Mouse (Mus musculus) heart, embryonic 15.5 days (tissue): ENCODE data around the gene Acads. TPM values are rescaled to one million over a fixed set of nuclear protein-coding genes. Genes with fewer than 3 reads are reported as not detected.
"Not testable (repeated sequence)": the region's sequence is repeated elsewhere in the genome, so short reads cannot be mapped to it uniquely, and the experiment has no call there.

Source experiments
- ATAC-seq: fragments of 200-750 bp; cut with Nextera tagmentation; replicated peaks from 2 replicates; pipeline ENCODE4 v1.8.0; 2017; ENCODE audit warnings: low read depth, moderate TSS enrichment; ENCODE audit not compliant: insufficient number of reproducible peaks, insufficient read depth, low FRiP score
- H3K27ac ChIP-seq: fragments of 300-500 bp; sonication (generic); 2 replicates; pipeline ENCODE4 v1.5.1; 2015; ENCODE audit warnings: mild to moderate bottlenecking, inconsistent platforms
- H3K27me3 ChIP-seq: fragments of 300-500 bp; sonication (generic); 2 replicates; pipeline ENCODE4 v1.6.1; 2015; ENCODE audit warnings: inconsistent platforms
- H3K36me3 ChIP-seq: fragments of 300-500 bp; sonication (generic); 2 replicates; pipeline ENCODE4 v1.6.1; 2015; ENCODE audit warnings: mild to moderate bottlenecking, inconsistent platforms
- H3K4me1 ChIP-seq: fragments of 300-500 bp; sonication (generic); replicated peaks from 2 replicates; pipeline ENCODE4 v1.6.1; 2015; ENCODE audit warnings: inconsistent platforms
- H3K4me2 ChIP-seq: fragments of 300-500 bp; sonication (generic); 2 replicates; pipeline ENCODE4 v1.6.1; 2015; ENCODE audit warnings: inconsistent platforms, mild to moderate bottlenecking, moderate library complexity
- H3K4me3 ChIP-seq: fragments of 300-500 bp; sonication (generic); 2 replicates; pipeline ENCODE4 v1.5.1; 2015; ENCODE audit warnings: mild to moderate bottlenecking, inconsistent platforms
- H3K9ac ChIP-seq: fragments of 300-500 bp; sonication (generic); 2 replicates; pipeline ENCODE4 v1.6.1; 2015; ENCODE audit warnings: mild to moderate bottlenecking, inconsistent platforms
- H3K9me3 ChIP-seq: fragments of 300-500 bp; sonication (generic); replicated peaks from 2 replicates; pipeline ENCODE4 v1.6.1; 2016; ENCODE audit warnings: inconsistent platforms
- WGBS: fragments of 180-500 bp; shearing (Covaris S2); methylation state at CpG from one replicate; pipeline ENCODE4 v1.1.7; 2015; ENCODE audit warnings: mixed read lengths; 5-methylcytosine and 5-hydroxymethylcytosine counted together
- polyA plus RNA-seq: library from polyadenylated mRNA; unstranded; fragments of >200 nt; fragmentation: Nextera tagmentation; extraction: Ambion mirVana; gene quantifications from 2 replicates; pipeline ENCODE4 v1.2.1, GENCODE M21; 2015

Gene Acads
- polyA plus RNA-seq, 1 experiment from 2014 or later: 123 TPM

- H3K4me1 ChIP-seq: 0 out of 2 replicates have a peak, but pooled peaks cover under 1% of the 10 kb centered on the region
- H3K9ac ChIP-seq: no peak overlapping the region
- 91% methylated on average over 12 of the region's 12 CpGs for WGBS
- H3K4me3 ChIP-seq: no peak overlapping the region
- no peak overlapping the region for H3K27ac ChIP-seq
- peaks cover 47% of the 10 kb centered on the region for H3K36me3 ChIP-seq
- H3K27me3 ChIP-seq: no peaks in the 10 kb centered on the region
- no peak overlapping the region for H3K4me2 ChIP-seq
- no peak for ATAC-seq
- H3K9me3 ChIP-seq: no peaks in the 10 kb centered on the region
Observed at GRCm38 (mm10) chr5:115113244-115113643, 5.9 kb downstream of the Acads start.

- Histone ChIP-seq H3K4me1 (no peaks in the 10 kb centered on the region), H3K27me3 (no peaks in the 10 kb centered on the region), H3K27ac (no peak overlapping the region), H3K9me3 (no peaks in the 10 kb centered on the region), H3K36me3 (peaks cover 44% of the 10 kb centered on the region), H3K4me2 (no peak overlapping the region), H3K4me3 (no peak overlapping the region), H3K9ac (no peak overlapping the region)
- no peak for ATAC-seq
- 85% methylated on average over 6 of the region's 8 CpGs for WGBS
Observed at GRCm38 (mm10) chr5:115111156-115111555, 8.0 kb downstream of the Acads start.

GRCm38 (mm10) chr5:115103253-115103652, 15.9 kb downstream of the Acads start:
- not testable (repeated sequence) for H3K27me3 ChIP-seq, H3K9ac ChIP-seq, H3K4me1 ChIP-seq, H3K27ac ChIP-seq, ATAC-seq, H3K4me2 ChIP-seq, H3K9me3 ChIP-seq, H3K4me3 ChIP-seq
- H3K36me3 ChIP-seq: peaks cover 23% of the 10 kb centered on the region
- 95% methylated on average over 23 of the region's 23 CpGs for WGBS

GRCm38 (mm10) chr5:115102231-115102630, 16.9 kb downstream of the Acads start:
- 82% methylated on average over 2 of the region's 2 CpGs for WGBS
- Histone ChIP-seq H3K9ac (no peak overlapping the region), H3K9me3 (no peaks in the 10 kb centered on the region), H3K4me3 (no peak overlapping the region), H3K4me1 (no peaks in the 10 kb centered on the region), H3K27ac (no peak overlapping the region), H3K27me3 (no peaks in the 10 kb centered on the region), H3K36me3 (peaks cover 26% of the 10 kb centered on the region), H3K4me2 (no peak overlapping the region)
- ATAC-seq: no peak

- H3K27ac ChIP-seq: no peak overlapping the region
- no peaks in the 10 kb centered on the region for H3K27me3 ChIP-seq
- peaks cover 40% of the 10 kb centered on the region for H3K36me3 ChIP-seq
- no peak overlapping the region for H3K4me3 ChIP-seq
- H3K4me2 ChIP-seq: no peak overlapping the region
- 84% methylated on average over 6 of the region's 6 CpGs for WGBS
- ATAC-seq: no peak
- no peaks in the 10 kb centered on the region for H3K9me3 ChIP-seq
- no peak overlapping the region for H3K9ac ChIP-seq
- no peaks in the 10 kb centered on the region for H3K4me1 ChIP-seq
Observed at GRCm38 (mm10) chr5:115100473-115100872, 18.7 kb downstream of the Acads start.

GRCm38 (mm10) chr5:115099991-115100390, 19.2 kb downstream of the Acads start:
- H3K9ac ChIP-seq: no peak overlapping the region
- peaks cover 44% of the 10 kb centered on the region for H3K36me3 ChIP-seq
- H3K9me3 ChIP-seq: no peaks in the 10 kb centered on the region
- ATAC-seq: no peak
- H3K27ac ChIP-seq: no peak overlapping the region
- no peaks in the 10 kb centered on the region for H3K27me3 ChIP-seq
- no peak overlapping the region for H3K4me2 ChIP-seq
- 82% methylated on average over 9 of the region's 9 CpGs for WGBS
- peaks cover 2% of the 10 kb centered on the region for H3K4me1 ChIP-seq
- H3K4me3 ChIP-seq: no peak overlapping the region

GRCm38 (mm10) chr5:115099530-115099929, 19.6 kb downstream of the Acads start:
- no peak for ATAC-seq
- Histone ChIP-seq H3K27me3 (no peaks in the 10 kb centered on the region), H3K4me2 (no peak overlapping the region), H3K4me3 (no peak overlapping the region), H3K4me1 (peaks cover 5% of the 10 kb centered on the region), H3K27ac (no peak overlapping the region), H3K9ac (no peak overlapping the region), H3K9me3 (no peaks in the 10 kb centered on the region), H3K36me3 (peaks cover 47% of the 10 kb centered on the region)
- WGBS: 77% methylated on average over 5 of the region's 5 CpGs

GRCm38 (mm10) chr5:115098195-115098594, 21.0 kb downstream of the Acads start, which contains the start of gene Gm10401:
TSS of gene Gm10401 (minus strand) at chr5:115098295.
- H3K27me3 ChIP-seq: no peaks in the 10 kb centered on the region
- H3K27ac ChIP-seq: no peak within 1 kb of the TSS
- WGBS: 95% methylated on average over 8 of the region's 8 CpGs
- peaks cover 5% of the 10 kb centered on the region for H3K4me1 ChIP-seq
- no peak within 1 kb of the TSS for H3K4me2 ChIP-seq
- H3K9me3 ChIP-seq: no peaks in the 10 kb centered on the region
- H3K36me3 ChIP-seq: peaks cover 47% of the 10 kb centered on the region
- no peak for ATAC-seq
- H3K9ac ChIP-seq: no peak within 1 kb of the TSS
- H3K4me3 ChIP-seq: no peak within 1 kb of the TSS

GRCm38 (mm10) chr5:115091776-115092175, 27.4 kb downstream of the Acads start:
- ATAC-seq: no peak
- peaks cover 66% of the 10 kb centered on the region for H3K36me3 ChIP-seq
- no peak overlapping the region for H3K4me2 ChIP-seq
- no peaks in the 10 kb centered on the region for H3K27me3 ChIP-seq
- H3K4me1 ChIP-seq: peaks cover 9% of the 10 kb centered on the region
- H3K9ac ChIP-seq: no peak overlapping the region
- H3K27ac ChIP-seq: no peak overlapping the region
- H3K9me3 ChIP-seq: no peaks in the 10 kb centered on the region
- no peak overlapping the region for H3K4me3 ChIP-seq
- 86% methylated on average over 6 of the region's 6 CpGs for WGBS

- Histone ChIP-seq H3K4me2 (no peak overlapping the region), H3K4me3 (no peak overlapping the region), H3K9ac (no peak overlapping the region), H3K36me3 (peaks cover 66% of the 10 kb centered on the region), H3K9me3 (no peaks in the 10 kb centered on the region), H3K27me3 (no peaks in the 10 kb centered on the region), H3K4me1 (peaks cover 9% of the 10 kb centered on the region), H3K27ac (no peak overlapping the region)
- 70% methylated on average over 3 of the region's 3 CpGs for WGBS
- ATAC-seq: no peak
Observed at GRCm38 (mm10) chr5:115091015-115091414, 28.1 kb downstream of the Acads start.

- Histone ChIP-seq H3K4me2 (no peak overlapping the region), H3K9ac (no peak overlapping the region), H3K36me3 (peaks cover 62% of the 10 kb centered on the region), H3K4me1 (peaks cover 4% of the 10 kb centered on the region), H3K4me3 (no peak overlapping the region), H3K27me3 (no peaks in the 10 kb centered on the region), H3K9me3 (no peaks in the 10 kb centered on the region), H3K27ac (no peak overlapping the region)
- 93% methylated on average over 5 of the region's 5 CpGs for WGBS
- ATAC-seq: no peak
Observed at GRCm38 (mm10) chr5:115089592-115090268, 29.4 kb downstream of the Acads start.

- H3K9ac ChIP-seq: no peak overlapping the region
- WGBS: 96% methylated on average over 2 of the region's 2 CpGs
- H3K4me2 ChIP-seq: no peak overlapping the region
- no peak overlapping the region for H3K4me3 ChIP-seq
- H3K9me3 ChIP-seq: no peaks in the 10 kb centered on the region
- no peaks in the 10 kb centered on the region for H3K27me3 ChIP-seq
- H3K27ac ChIP-seq: no peak overlapping the region
- H3K4me1 ChIP-seq: no peaks in the 10 kb centered on the region
- peaks cover 80% of the 10 kb centered on the region for H3K36me3 ChIP-seq
- ATAC-seq: no peak
Observed at GRCm38 (mm10) chr5:115085675-115086074, 33.5 kb downstream of the Acads start.
